Mouse (Mus musculus) c-Kit-negative CD71-positive TER-119-positive erythroid progenitor cells, embryonic 14.5 days (primary cell): ENCODE data around the gene Pzp.

Experiments used
- DNase-seq: peaks from one replicate; pipeline ENCODE4 v3.0.0-alpha.2; 2013; ENCODE audit warnings: low read depth, low spot score

The Pzp gene

DNA sequence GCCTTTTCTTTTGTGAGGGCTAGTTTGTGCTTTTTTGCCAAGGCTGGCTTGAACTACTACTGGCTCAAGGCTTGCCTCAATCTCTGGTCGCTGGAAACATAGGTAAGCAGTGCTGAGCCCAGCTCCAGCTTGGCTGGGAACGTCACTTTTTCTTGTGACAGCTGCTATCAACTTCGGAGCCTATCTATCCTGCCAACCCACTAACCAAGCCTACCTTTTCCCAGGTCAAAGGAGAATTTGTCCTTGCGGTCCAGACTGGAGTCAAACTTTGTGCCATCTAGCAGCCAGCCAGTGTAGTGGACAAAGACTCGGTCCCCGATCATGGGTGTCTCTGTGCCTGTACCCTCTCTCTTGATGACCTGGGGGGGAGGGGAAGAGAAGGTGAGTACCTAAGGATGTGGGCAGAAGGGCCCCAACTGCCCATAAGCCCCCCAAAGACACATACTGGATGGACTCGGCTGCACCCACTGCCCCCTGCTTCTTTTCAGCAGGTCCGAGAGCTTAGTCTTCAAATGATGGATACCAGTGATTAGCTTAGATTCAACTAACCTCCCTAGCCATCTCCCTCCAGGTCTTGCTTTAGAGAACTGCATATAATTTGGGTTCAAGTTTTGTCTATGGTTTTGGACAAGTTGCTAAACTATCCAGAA is 90.0 kb downstream of the Pzp start:
- no peak for DNase-seq

- no peak for DNase-seq
Measured at GRCm38 (mm10) chr6:128435474-128435873, 91.0 kb downstream of the Pzp start.
